13 mouse cellular contexts compared by ENCODE assay signal in genomic region chr4:116944055-116944454, GRCm38 (mm10). TPM values are rescaled to one million over a fixed set of nuclear protein-coding genes. Genes with fewer than 3 reads are reported as not detected.
DNase-seq lines count a peak whose midpoint lies in the region; ATAC-seq lines count a peak whose summit lies in the region.
"Had no signal": no experiment of that assay in that cellular context is flagged by ENCODE, and none has a peak within 500 bp of the region (broad histone marks: within the 10 kb centered on the region; RNA-seq: fewer than 3 reads in every experiment).

No protein-coding gene starts in this region.

- no peaks in the 10 kb centered on the region for H3K27me3 ChIP-seq in forebrain, embryonic 11.5 days (ENCODE audit: control insufficient read depth, insufficient read depth, low read length)
- H3K27me3 ChIP-seq in forebrain, embryonic 10.5 days (ENCODE audit: poor library complexity, severe bottlenecking) = no peaks in the 10 kb centered on the region
- H3K27me3 ChIP-seq in embryonic facial prominence, embryonic 14.5 days (replicated peaks; ENCODE audit: control insufficient read depth, insufficient read depth, low read length) = no peaks in the 10 kb centered on the region
- no peaks in the 10 kb centered on the region for H3K27me3 ChIP-seq in hindbrain, embryonic 16.5 days (replicated peaks; ENCODE audit: control insufficient read depth, insufficient read depth, low read length)
- H3K27me3 ChIP-seq in neural tube, embryonic 14.5 days (ENCODE audit: control insufficient read depth, insufficient read depth, low read length) = no peaks in the 10 kb centered on the region
- H3K27me3 ChIP-seq: lung, embryonic 15.5 days had no signal

- no peak overlapping the region for H3K4me3 ChIP-seq in forebrain, embryonic 11.5 days (ENCODE audit: low read depth, low read length)
- H3K4me3 ChIP-seq in forebrain, embryonic 10.5 days = no peak overlapping the region
- no peak overlapping the region for H3K4me3 ChIP-seq in embryonic facial prominence, embryonic 14.5 days (ENCODE audit: low read depth, low read length)
- H3K4me3 ChIP-seq in hindbrain, embryonic 16.5 days (ENCODE audit: low read length) = no peak overlapping the region
- H3K4me3 ChIP-seq in neural tube, embryonic 14.5 days (ENCODE audit: low read depth, low read length) = no peak overlapping the region
- H3K4me3 ChIP-seq: lung, embryonic 15.5 days had no signal

- no peaks in the 10 kb centered on the region for H3K9me3 ChIP-seq in forebrain, embryonic 11.5 days (ENCODE audit: control insufficient read depth, low read length)
- no peaks in the 10 kb centered on the region for H3K9me3 ChIP-seq in forebrain, embryonic 10.5 days
- no peaks in the 10 kb centered on the region for H3K9me3 ChIP-seq in embryonic facial prominence, embryonic 14.5 days (ENCODE audit: control insufficient read depth, low read length)
- no peaks in the 10 kb centered on the region for H3K9me3 ChIP-seq in hindbrain, embryonic 16.5 days (ENCODE audit: control insufficient read depth, low read length)
- H3K9me3 ChIP-seq in neural tube, embryonic 14.5 days (ENCODE audit: control insufficient read depth, low read length) = no peaks in the 10 kb centered on the region
- H3K9me3 ChIP-seq: lung, embryonic 15.5 days had no signal

- no peak overlapping the region for H3K9ac ChIP-seq in forebrain, embryonic 11.5 days (ENCODE audit: low read length)
- no peak overlapping the region for H3K9ac ChIP-seq in embryonic facial prominence, embryonic 14.5 days (ENCODE audit: low read depth, low read length)
- no peak overlapping the region for H3K9ac ChIP-seq in hindbrain, embryonic 16.5 days (ENCODE audit: low read depth, low read length)
- no peak overlapping the region for H3K9ac ChIP-seq in neural tube, embryonic 14.5 days (replicated peaks; ENCODE audit: low read depth, low read length)
- H3K9ac ChIP-seq: lung, embryonic 15.5 days had no signal

- H3K4me2 ChIP-seq in forebrain, embryonic 11.5 days (ENCODE audit: low read depth, low read length, severe bottlenecking) = no peak overlapping the region
- H3K4me2 ChIP-seq in embryonic facial prominence, embryonic 14.5 days (ENCODE audit: low read depth, low read length) = no peak overlapping the region
- no peak overlapping the region for H3K4me2 ChIP-seq in hindbrain, embryonic 16.5 days (ENCODE audit: low read length)
- H3K4me2 ChIP-seq in neural tube, embryonic 14.5 days (ENCODE audit: low read depth, low read length) = no peak overlapping the region
- H3K4me2 ChIP-seq: lung, embryonic 15.5 days had no signal

- peak overlapping the region; percentile 66; the same call in 1 of the 2 replicates for H3K27ac ChIP-seq in forebrain, embryonic 11.5 days (ENCODE audit: low read depth, low read length)
- H3K27ac ChIP-seq in forebrain, embryonic 10.5 days = no peak overlapping the region
- no peak overlapping the region for H3K27ac ChIP-seq in embryonic facial prominence, embryonic 14.5 days (replicated peaks; ENCODE audit: low read depth, low read length)
- H3K27ac ChIP-seq in hindbrain, embryonic 16.5 days (ENCODE audit: low read depth, low read length) = no peak overlapping the region
- H3K27ac ChIP-seq in neural tube, embryonic 14.5 days (ENCODE audit: low read depth, low read length) = no peak overlapping the region
- H3K27ac ChIP-seq: lung, embryonic 15.5 days had no signal

- H3K36me3 ChIP-seq in forebrain, embryonic 11.5 days (ENCODE audit: control insufficient read depth, insufficient read depth, low read length) = no peaks in the 10 kb centered on the region
- H3K36me3 ChIP-seq in forebrain, embryonic 10.5 days (replicated peaks) = no peaks in the 10 kb centered on the region
- H3K36me3 ChIP-seq in embryonic facial prominence, embryonic 14.5 days (ENCODE audit: control insufficient read depth, insufficient read depth, low read length) = no peaks in the 10 kb centered on the region
- no peaks in the 10 kb centered on the region for H3K36me3 ChIP-seq in hindbrain, embryonic 16.5 days (ENCODE audit: control insufficient read depth, insufficient read depth, low read length)
- H3K36me3 ChIP-seq in neural tube, embryonic 14.5 days (ENCODE audit: control insufficient read depth, insufficient read depth, low read length) = no peaks in the 10 kb centered on the region
- H3K36me3 ChIP-seq: lung, embryonic 15.5 days had no signal

- intact Hi-C loops in gastrocnemius, postnatal 36 days (cut with DNase I) = no loop called here

- peaks cover 13% of the 10 kb centered on the region; the same call in 1 of the 2 replicates for H3K4me1 ChIP-seq in forebrain, embryonic 11.5 days (replicated peaks; ENCODE audit: control insufficient read depth, insufficient read depth, low read length)
- H3K4me1 ChIP-seq in forebrain, embryonic 10.5 days = peaks cover 34% of the 10 kb centered on the region
- no peaks in the 10 kb centered on the region for H3K4me1 ChIP-seq in embryonic facial prominence, embryonic 14.5 days (ENCODE audit: control insufficient read depth, insufficient read depth, low read length)
- H3K4me1 ChIP-seq in hindbrain, embryonic 16.5 days (ENCODE audit: control insufficient read depth, insufficient read depth, low read depth, low read length) = peaks cover 3% of the 10 kb centered on the region
- peaks cover 9% of the 10 kb centered on the region; the same call in 1 of the 2 replicates for H3K4me1 ChIP-seq in neural tube, embryonic 14.5 days (ENCODE audit: control insufficient read depth, insufficient read depth, low read length)
- H3K4me1 ChIP-seq: lung, embryonic 15.5 days had no signal

- ATAC-seq in forebrain, embryonic 11.5 days (replicated peaks; ENCODE audit: low FRiP score) = peak; percentile 75
- ATAC-seq in embryonic facial prominence, embryonic 14.5 days (ENCODE audit: low read depth) = no peak
- ATAC-seq in hindbrain, embryonic 16.5 days = peak; percentile 50; the same call in 1 of the 2 replicates
- ATAC-seq in neural tube, embryonic 14.5 days (ENCODE audit: low read depth) = peak; percentile 54; the same call in 1 of the 2 replicates
- ATAC-seq: intestine, embryonic 16.5 days had no signal

- WGBS in forebrain, embryonic 11.5 days = 22% methylated on average over 5 of the region's 5 CpGs
- WGBS in forebrain, embryonic 10.5 days = 33% methylated on average over 5 of the region's 5 CpGs
- WGBS in embryonic facial prominence, embryonic 14.5 days = 53% methylated on average over 5 of the region's 5 CpGs
- 20% methylated on average over 5 of the region's 5 CpGs for WGBS in hindbrain, embryonic 16.5 days
- WGBS in neural tube, embryonic 14.5 days = 5% methylated on average over 5 of the region's 5 CpGs

- DNase-seq in forebrain, embryonic 11.5 days (ENCODE audit: low spot score) = no peak
- no peak for DNase-seq in forebrain, embryonic 10.5 days (ENCODE audit: extremely low spot score, low spot score)
- peak; percentile 23 for DNase-seq in embryonic facial prominence, embryonic 14.5 days (ENCODE audit: low spot score)
- DNase-seq in lung, postnatal 14 days = no peak
- DNase-seq in gastrocnemius, postnatal 36 days = no peak
- DNase-seq in right cerebral cortex, postnatal 14 days = no peak
- DNase-seq: adrenal gland, postnatal 10 days; kidney, postnatal 25 days; liver had no signal

RNA-seq across cellular contexts. Expression of gene Urod, which starts 50.2 kb away (rescaled TPM):
- polyA plus RNA-seq in forebrain, embryonic 11.5 days (2014; fragmentation: Nextera tagmentation; extraction: Ambion mirVana) = 84.1 and 88.3 TPM in 2 replicates
- 93.8 and 108 TPM in 2 replicates for polyA plus RNA-seq in forebrain, embryonic 10.5 days (2016; fragmentation: Nextera tagmentation; extraction: Ambion mirVana)
- polyA plus RNA-seq in embryonic facial prominence, embryonic 14.5 days (2014; fragmentation: Nextera tagmentation; extraction: Ambion mirVana) = 74.0 and 77.1 TPM in 2 replicates
- polyA plus RNA-seq in hindbrain, embryonic 16.5 days (2015; fragmentation: Nextera tagmentation; extraction: Ambion mirVana) = 59.8 and 60.2 TPM in 2 replicates
- 56.0 and 59.0 TPM in 2 replicates for polyA plus RNA-seq in neural tube, embryonic 14.5 days (2014; fragmentation: Nextera tagmentation; extraction: Ambion mirVana)
- 10 to 100 TPM; 55.9 to 60.1 TPM for total RNA-seq in gastrocnemius, postnatal 36 days (2021)

RNA-seq across cellular contexts. Expression of gene Hectd3, which starts 51.1 kb away (rescaled TPM):
- 12.7 and 13.7 TPM in 2 replicates for polyA plus RNA-seq in forebrain, embryonic 11.5 days (2014; fragmentation: Nextera tagmentation; extraction: Ambion mirVana)
- polyA plus RNA-seq in forebrain, embryonic 10.5 days (2016; fragmentation: Nextera tagmentation; extraction: Ambion mirVana) = 7.8 and 8.8 TPM in 2 replicates
- 9.1 and 9.8 TPM in 2 replicates for polyA plus RNA-seq in embryonic facial prominence, embryonic 14.5 days (2014; fragmentation: Nextera tagmentation; extraction: Ambion mirVana)
- 22.0 and 23.9 TPM in 2 replicates for polyA plus RNA-seq in hindbrain, embryonic 16.5 days (2015; fragmentation: Nextera tagmentation; extraction: Ambion mirVana)
- 19.3 and 22.6 TPM in 2 replicates for polyA plus RNA-seq in neural tube, embryonic 14.5 days (2014; fragmentation: Nextera tagmentation; extraction: Ambion mirVana)
- 10 to 100 TPM; 13.0 TPM for total RNA-seq in gastrocnemius, postnatal 36 days (2021)
